Mouse (Mus musculus) CH12.LX (cell line): ENCODE data around the gene Tas2r108. TPM values are rescaled to one million over a fixed set of nuclear protein-coding genes. Genes with fewer than 3 reads are reported as not detected.

Source experiments
- DNase-seq: peaks from one replicate; pipeline ENCODE4 v3.0.0-alpha.2; 2013; ENCODE audit errors: extremely low read depth
- H3K27ac ChIP-seq: 2 replicates; pipeline ENCODE4 v1.5.1; 2012; ENCODE audit warnings: low read depth, mild to moderate bottlenecking, control low read depth, moderate library complexity; ENCODE audit not compliant: insufficient read depth
- H3K27me3 ChIP-seq: replicated peaks from 2 replicates; pipeline ENCODE3; 2012; ENCODE audit warnings: inconsistent platforms
- H3K36me3 ChIP-seq, 2 experiments: replicated peaks in 1 of 2; 2 replicates each; pipeline versions ENCODE3 to v1.6.1; 2012; ENCODE audit warnings: inconsistent platforms in 1 of 2, low read length in 1 of 2, mild to moderate bottlenecking in 1 of 2, mixed read lengths in 1 of 2, moderate library complexity in 1 of 2; ENCODE audit not compliant: control insufficient read depth in 1 of 2, insufficient read depth in 1 of 2
- H3K4me1 ChIP-seq, 2 experiments: 2 replicates each; pipeline ENCODE4 v1.6.1; 2012; ENCODE audit warnings: inconsistent platforms in 1 of 2, moderate library complexity in 1 of 2; ENCODE audit not compliant: insufficient read depth in 2 of 2, control insufficient read depth in 1 of 2
- H3K4me2 ChIP-seq: 2 replicates; pipeline ENCODE4 v1.6.1; 2012; ENCODE audit warnings: low read depth, mild to moderate bottlenecking, control low read depth; ENCODE audit not compliant: poor library complexity, insufficient read depth, severe bottlenecking
- H3K4me3 ChIP-seq, 3 experiments: fragments of 150-350 bp in 1 of 3; sonication (generic) in 1 of 3; replicated peaks in 1 of 3; 2 replicates each; pipeline versions ENCODE3 to v1.5.1; 2011 to 2012; ENCODE audit warnings: low read depth in 2 of 3, low read length in 2 of 3, mild to moderate bottlenecking in 2 of 3, moderate library complexity in 2 of 3, control low read depth in 1 of 3, improper control_type of control experiment in 1 of 3, inconsistent platforms in 1 of 3, mixed read lengths in 1 of 3; ENCODE audit not compliant: poor library complexity in 1 of 3
- H3K79me2 ChIP-seq: replicated peaks from 2 replicates; pipeline ENCODE4 v1.6.1; 2012; ENCODE audit warnings: mild to moderate bottlenecking, moderate library complexity; ENCODE audit not compliant: control insufficient read depth, poor library complexity, insufficient read depth, severe bottlenecking; ENCODE audit errors: extremely low read depth
- H3K9ac ChIP-seq: 2 replicates; pipeline ENCODE4 v1.6.1; 2012; ENCODE audit warnings: low read depth, mild to moderate bottlenecking, control low read depth, moderate library complexity; ENCODE audit not compliant: insufficient read depth
- H3K9me3 ChIP-seq: replicated peaks from 2 replicates; pipeline ENCODE3; 2012; ENCODE audit warnings: low read length, inconsistent platforms, mixed read lengths
- BHLHE40 ChIP-seq: IDR thresholded peaks from 2 replicates; pipeline ENCODE4 v1.6.1; 2011; ENCODE audit warnings: mild to moderate bottlenecking, low read depth, low read length, improper control_type of control experiment
- CHD1 ChIP-seq: IDR thresholded peaks from 2 replicates; pipeline ENCODE4 v1.6.1; 2012; ENCODE audit warnings: low read depth, low read length, improper control_type of control experiment, inconsistent platforms
- CHD2 ChIP-seq: IDR thresholded peaks from 2 replicates; pipeline ENCODE4 v1.6.1; 2011; ENCODE audit warnings: low read length, improper control_type of control experiment
- CTCF ChIP-seq, 2 experiments: IDR thresholded peaks in 1 of 2; conservative IDR thresholded peaks in 1 of 2; 2 replicates each; pipeline ENCODE4 v1.5.1; 2011 to 2012; ENCODE audit warnings: low read depth in 2 of 2, low read length in 2 of 2, improper control_type of control experiment in 1 of 2, inconsistent platforms in 1 of 2, mild to moderate bottlenecking in 1 of 2, moderate library complexity in 1 of 2
- ELF1 ChIP-seq: IDR thresholded peaks from 2 replicates; pipeline ENCODE4 v1.6.1; 2014; ENCODE audit warnings: low read depth, mild to moderate bottlenecking, inconsistent platforms, low read length, improper control_type of control experiment
- ETS1 ChIP-seq: conservative IDR thresholded peaks from 2 replicates; pipeline ENCODE4 v1.6.1; 2012; ENCODE audit warnings: low read depth, mild to moderate bottlenecking, inconsistent platforms, low read length, improper control_type of control experiment, moderate library complexity
- GABPA ChIP-seq: IDR thresholded peaks from 2 replicates; pipeline ENCODE4 v1.6.1; 2012; ENCODE audit warnings: low read depth, low read length, improper control_type of control experiment, inconsistent platforms; ENCODE audit not compliant: insufficient replicate concordance
- HCFC1 ChIP-seq: IDR thresholded peaks from 2 replicates; pipeline ENCODE4 v1.6.1; 2012; ENCODE audit warnings: low read depth, mild to moderate bottlenecking, inconsistent platforms, low read length, improper control_type of control experiment
- IRF4 ChIP-seq: IDR thresholded peaks from 2 replicates; pipeline ENCODE4 v1.6.1; 2014; ENCODE audit warnings: low read depth, mild to moderate bottlenecking, inconsistent platforms, low read length, improper control_type of control experiment
- JUN ChIP-seq: IDR thresholded peaks from 2 replicates; pipeline ENCODE4 v1.6.1; 2011; ENCODE audit warnings: low read depth, mild to moderate bottlenecking, low read length, improper control_type of control experiment, moderate library complexity; ENCODE audit not compliant: insufficient read depth
- JUND ChIP-seq: conservative IDR thresholded peaks from 2 replicates; pipeline ENCODE4 v1.6.1; 2011; ENCODE audit warnings: low read depth, low read length, improper control_type of control experiment
- MAFK ChIP-seq: IDR thresholded peaks from 2 replicates; pipeline ENCODE4 v1.6.1; 2011; ENCODE audit warnings: low read length, improper control_type of control experiment; ENCODE audit not compliant: insufficient replicate concordance
- MAX ChIP-seq: IDR thresholded peaks from 2 replicates; pipeline ENCODE4 v1.6.1; 2011; ENCODE audit warnings: low read length, improper control_type of control experiment
- NELFE ChIP-seq: IDR thresholded peaks from 2 replicates; pipeline ENCODE4 v1.6.1; 2011; ENCODE audit warnings: low read depth, low read length, improper control_type of control experiment
- NRF1 ChIP-seq: IDR thresholded peaks from 2 replicates; pipeline ENCODE4 v1.6.1; 2014; ENCODE audit warnings: low read depth, mild to moderate bottlenecking, inconsistent platforms, low read length, improper control_type of control experiment, moderate library complexity
- PAX5 ChIP-seq: IDR thresholded peaks from 2 replicates; pipeline ENCODE4 v1.6.1; 2012; ENCODE audit warnings: low read length, inconsistent platforms, mixed read lengths
- POLR2AphosphoS2 ChIP-seq: IDR thresholded peaks from 2 replicates; pipeline ENCODE4 v1.6.1; 2011; ENCODE audit warnings: low read depth, low read length, improper control_type of control experiment
- RAD21 ChIP-seq: IDR thresholded peaks from 2 replicates; pipeline ENCODE4 v1.6.1; 2011; ENCODE audit warnings: low read depth, mild to moderate bottlenecking, low read length, improper control_type of control experiment, moderate library complexity
- SIN3A ChIP-seq: IDR thresholded peaks from 2 replicates; pipeline ENCODE4 v1.6.1; 2012; ENCODE audit warnings: low read length, improper control_type of control experiment, inconsistent platforms
- SMC3 ChIP-seq: IDR thresholded peaks from 2 replicates; pipeline ENCODE4 v1.6.1; 2011; ENCODE audit warnings: low read depth, low read length, improper control_type of control experiment
- USF1 ChIP-seq: IDR thresholded peaks from 2 replicates; pipeline ENCODE4 v1.6.1; 2014; ENCODE audit warnings: low read depth, mild to moderate bottlenecking, inconsistent platforms, low read length, improper control_type of control experiment
- ZKSCAN1 ChIP-seq: IDR thresholded peaks from 2 replicates; pipeline ENCODE4 v1.6.1; 2012; ENCODE audit warnings: low read depth, inconsistent platforms, low read length, improper control_type of control experiment, borderline replicate concordance
- ZMIZ1 ChIP-seq: IDR thresholded peaks from 2 replicates; pipeline ENCODE4 v1.6.1; 2012; ENCODE audit warnings: low read depth, mild to moderate bottlenecking, inconsistent platforms, low read length, improper control_type of control experiment
- ZNF384 ChIP-seq: IDR thresholded peaks from 2 replicates; pipeline ENCODE4 v1.6.1; 2012; ENCODE audit warnings: low read depth, low read length, improper control_type of control experiment, inconsistent platforms
- dilution Hi-C: fragments of 300-500 bp; cut with MboI; formaldehyde crosslinking; loops from 2 replicates; pipeline ENCODE4 v1.14.3; 2020; ENCODE audit warnings: low sequenced_read_pairs; ENCODE audit not compliant: extremely low pct_unique_long_range_greater_than_20kb, extremely low pct_ligation_motif_present
- in situ Hi-C: fragments of 300-500 bp; cut with MboI; formaldehyde crosslinking; loops from 3 replicates; pipeline ENCODE4 v1.14.3; 2019; ENCODE audit warnings: low sequenced_read_pairs, low pct_ligation_motif_present, low pct_unique_long_range_greater_than_20kb, mixed read lengths
- polyA plus RNA-seq: library from polyadenylated mRNA; unstranded; fragments of >175 nt; gene quantifications from 2 replicates; pipeline ENCODE4 v1.2.1, GENCODE M21; 2012; ENCODE audit warnings: low read depth; ENCODE audit not compliant: insufficient read length
- total RNA-seq, 2 experiments: library from RNA; depleted of rRNA; stranded (reverse); fragments of 300-350 nt in 1 of 2; fragments of >200 nt in 1 of 2; gene quantifications; 2 replicates each; pipeline ENCODE4 v1.2.3; 2012 to 2014

The Tas2r108 gene
- total RNA-seq (2012; rRNA removed), result not detected in 2 replicates
- not detected in 2 replicates for total RNA-seq (2014; rRNA removed)
- polyA plus RNA-seq, result not detected in 2 replicates

- Histone ChIP-seq H3K4me3 (no peak within 1 kb of the TSS), H3K79me2 (no peaks in the 10 kb centered on the region), H3K27me3 (no peaks in the 10 kb centered on the region), H3K4me1 (no peaks in the 10 kb centered on the region), H3K4me2 (no peak within 1 kb of the TSS), H3K9me3 (no peaks in the 10 kb centered on the region), H3K27ac (no peak within 1 kb of the TSS), H3K36me3 (no peaks in the 10 kb centered on the region), H3K9ac (no peak within 1 kb of the TSS)
- dilution Hi-C loops (no loop called here), in situ Hi-C loops (no loop called here)
- no peak for DNase-seq
- TF ChIP-seq MAX, result no peak
- TF ChIP-seq JUN, result no peak
- TF ChIP-seq CHD2, result no peak
- TF ChIP-seq NELFE, result no peak
- no peak for TF ChIP-seq ZKSCAN1
- TF ChIP-seq GABPA, result no peak
- no peak for TF ChIP-seq ZMIZ1
These were observed at the start of gene Tas2r108 for GRCm38 (mm10) chr6:40493229-40493628. Gene Tas2r108, plus strand, starts transcription at chr6:40493529.

DNA sequence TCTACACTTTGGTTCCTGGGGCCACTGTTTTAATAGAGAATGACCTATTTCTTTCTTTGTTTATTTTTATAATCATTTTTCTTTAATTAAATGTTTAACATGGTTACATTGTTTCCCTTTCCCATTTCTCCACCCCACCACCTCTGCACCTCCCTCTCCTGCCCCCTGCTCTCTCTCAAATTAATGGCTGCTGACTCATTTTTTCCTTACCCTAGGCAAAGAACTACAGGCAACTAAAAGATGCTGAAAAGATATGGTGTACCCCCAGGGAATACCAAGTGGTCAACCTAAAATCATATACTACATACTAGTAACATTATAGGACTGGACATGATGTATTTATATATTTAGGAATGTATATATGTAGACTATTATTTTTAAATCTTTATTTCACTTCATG is 44.7 kb upstream of the Tas2r108 start:
- dilution Hi-C loops, result no loop called here
- no peak for TF ChIP-seq MAFK
- no peak for TF ChIP-seq SIN3A
- no peak for TF ChIP-seq GABPA
- TF ChIP-seq JUND, result peak; percentile 67
- no peak overlapping the region for H3K9ac ChIP-seq
- no peak overlapping the region for H3K4me2 ChIP-seq
- no peak overlapping the region for H3K4me3 ChIP-seq
- no peaks in the 10 kb centered on the region for H3K9me3 ChIP-seq
- H3K27me3 ChIP-seq, result peaks cover 5% of the 10 kb centered on the region
- DNase-seq, result no peak
- no peak overlapping the region for H3K27ac ChIP-seq
- H3K79me2 ChIP-seq, result no peaks in the 10 kb centered on the region
- H3K36me3 ChIP-seq, result no peaks in the 10 kb centered on the region
- no peaks in the 10 kb centered on the region for H3K4me1 ChIP-seq
- in situ Hi-C loops, result no loop called here

DNA sequence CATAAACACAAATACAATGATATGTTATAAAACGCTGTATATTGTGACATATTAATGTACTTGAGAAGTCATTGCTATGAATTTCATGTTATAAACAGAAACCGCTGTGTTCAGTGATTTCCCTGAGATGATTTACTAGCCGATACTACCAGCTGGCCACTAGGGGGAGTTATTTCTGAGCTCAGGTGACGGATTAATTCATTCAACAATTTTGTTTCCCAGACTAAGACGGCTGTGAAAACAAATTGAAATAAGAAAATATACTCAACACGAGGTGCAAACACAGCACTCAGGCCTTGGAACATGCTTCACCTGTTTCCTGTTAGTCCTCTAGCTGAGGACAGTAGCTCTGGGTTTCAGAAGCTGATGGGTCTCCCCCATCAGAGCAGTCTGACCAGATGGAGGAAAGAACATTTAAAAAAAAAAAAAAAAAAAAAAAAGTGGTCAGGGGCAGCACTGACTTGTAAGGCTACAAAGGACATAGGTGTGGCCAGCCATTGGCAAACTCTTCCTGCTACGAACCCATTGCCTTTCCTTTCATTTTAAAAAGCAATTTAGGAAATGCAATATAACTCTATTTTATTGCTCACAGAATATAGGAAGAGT is 38.8 kb upstream of the Tas2r108 start:
- no peaks in the 10 kb centered on the region for H3K79me2 ChIP-seq
- no peak overlapping the region for H3K9ac ChIP-seq
- TF ChIP-seq IRF4 (no peak), SMC3 (peak; percentile 40), RAD21 (no peak; the same call in none of the 2 replicates), ZKSCAN1 (no peak), NELFE (no peak), PAX5 (no peak), USF1 (no peak), HCFC1 (no peak), CTCF (conservative IDR thresholded peaks at IDR 0.05 in 1 of 2, IDR thresholded peaks at IDR 0.05 in 1 of 2; ENCODE audit: low read depth in 2 of 2, low read length in 2 of 2) (peak; percentile 77 to 78), BHLHE40 (peak; percentile 33; the same call in 1 of the 2 replicates), ZNF384 (peak; percentile 81), ELF1 (no peak), JUN (no peak), POLR2AphosphoS2 (no peak), CHD1 (no peak), NRF1 (no peak), ETS1 (no peak), GABPA (no peak)
- no peaks in the 10 kb centered on the region for H3K9me3 ChIP-seq
- H3K36me3 ChIP-seq, result no peaks in the 10 kb centered on the region
- no peak for DNase-seq
- no peaks in the 10 kb centered on the region for H3K4me1 ChIP-seq
- peak overlapping the region; percentile 93 for H3K4me2 ChIP-seq
- no peak overlapping the region for H3K4me3 ChIP-seq
- peaks cover 2% of the 10 kb centered on the region for H3K27me3 ChIP-seq
- no peak overlapping the region for H3K27ac ChIP-seq
- in situ Hi-C loops, result no loop called here
- dilution Hi-C loops, result no loop called here
